Mouse (Mus musculus) naive thymus-derived CD4-positive, alpha-beta T cell, adult 2 months (primary cell): ENCODE data around the gene Ankrd50.

Experiments used
- DNase-seq: peaks from one replicate; pipeline ENCODE4 v3.0.0-alpha.2; 2011; ENCODE audit warnings: low read depth

Ankrd50 gene

DNA sequence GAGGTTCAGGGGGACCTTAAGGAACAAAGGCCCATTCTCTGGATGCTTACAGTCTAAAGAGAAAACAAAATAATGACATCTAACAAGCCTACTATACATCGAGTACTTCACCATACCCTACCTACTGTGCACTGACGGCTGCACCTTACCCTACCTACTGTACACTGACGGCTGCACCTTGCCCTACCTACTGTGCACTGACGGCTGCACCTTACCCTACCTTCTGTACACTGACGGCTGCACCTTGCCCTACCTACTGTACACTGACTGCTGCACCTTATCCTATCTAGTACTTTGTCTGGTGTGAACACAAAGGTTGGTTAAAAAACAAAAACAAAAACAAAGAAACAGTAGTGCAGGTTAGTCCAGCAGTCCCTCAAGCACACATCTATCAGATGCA lies 18.5 kb downstream of the Ankrd50 start:
- no peak for DNase-seq

DNA sequence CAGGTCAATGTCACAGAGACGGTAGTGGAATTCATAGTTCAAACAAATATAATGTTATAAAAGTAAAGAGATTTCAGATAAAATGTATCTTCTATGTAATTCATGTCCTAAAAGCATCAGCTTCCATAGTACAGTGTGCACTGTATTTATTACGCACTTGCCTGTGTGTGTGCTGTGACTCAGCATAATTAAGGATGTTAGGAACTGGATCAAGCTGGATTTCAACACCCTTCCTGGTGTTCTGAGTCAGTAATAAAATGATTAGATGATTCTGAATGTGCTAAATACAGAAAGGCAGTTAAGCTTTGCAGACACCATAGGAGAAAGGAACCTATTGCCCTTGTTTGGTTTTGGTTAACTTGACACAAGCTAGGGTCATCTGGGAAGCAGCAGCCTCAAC lies 21.5 kb downstream of the Ankrd50 start:
- no peak for DNase-seq

DNA sequence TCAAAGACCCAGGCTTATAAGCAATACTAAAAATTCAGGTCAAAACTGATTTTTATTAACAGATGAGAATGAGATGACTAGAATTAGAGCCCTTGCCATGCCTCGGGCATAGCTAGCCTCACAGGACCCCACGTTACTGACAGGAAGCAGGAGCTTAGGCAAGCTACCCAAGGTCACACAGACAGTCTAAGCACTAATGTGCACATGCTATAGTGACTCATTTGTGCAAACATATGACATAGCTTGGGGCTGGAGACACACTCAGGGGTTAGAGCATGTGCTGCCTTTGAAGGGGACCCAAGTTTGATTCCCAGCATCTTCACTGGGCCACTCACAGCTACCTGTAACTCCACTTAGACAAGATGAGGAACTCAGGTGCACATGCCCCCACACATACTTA lies 22.9 kb downstream of the Ankrd50 start:
- DNase-seq: no peak

DNA sequence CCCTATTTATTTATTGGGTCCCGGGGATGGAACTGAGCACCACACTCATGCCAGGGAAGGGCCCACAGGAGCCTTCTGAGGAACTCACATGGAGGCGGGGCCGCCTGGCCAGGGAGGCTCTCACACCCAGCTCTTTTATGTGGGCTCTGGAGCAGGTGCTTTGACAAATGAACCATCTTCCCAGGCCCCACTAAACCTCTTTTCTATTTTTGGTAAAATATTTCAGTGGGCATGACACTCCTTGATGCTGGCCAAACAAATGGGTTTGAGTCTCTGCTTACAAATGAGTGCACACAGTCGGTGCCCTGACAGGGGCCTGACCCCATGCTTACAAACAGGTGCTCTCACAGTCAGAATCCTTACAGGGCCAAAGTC lies 24.4 kb downstream of the Ankrd50 start:
- DNase-seq: no peak

DNA sequence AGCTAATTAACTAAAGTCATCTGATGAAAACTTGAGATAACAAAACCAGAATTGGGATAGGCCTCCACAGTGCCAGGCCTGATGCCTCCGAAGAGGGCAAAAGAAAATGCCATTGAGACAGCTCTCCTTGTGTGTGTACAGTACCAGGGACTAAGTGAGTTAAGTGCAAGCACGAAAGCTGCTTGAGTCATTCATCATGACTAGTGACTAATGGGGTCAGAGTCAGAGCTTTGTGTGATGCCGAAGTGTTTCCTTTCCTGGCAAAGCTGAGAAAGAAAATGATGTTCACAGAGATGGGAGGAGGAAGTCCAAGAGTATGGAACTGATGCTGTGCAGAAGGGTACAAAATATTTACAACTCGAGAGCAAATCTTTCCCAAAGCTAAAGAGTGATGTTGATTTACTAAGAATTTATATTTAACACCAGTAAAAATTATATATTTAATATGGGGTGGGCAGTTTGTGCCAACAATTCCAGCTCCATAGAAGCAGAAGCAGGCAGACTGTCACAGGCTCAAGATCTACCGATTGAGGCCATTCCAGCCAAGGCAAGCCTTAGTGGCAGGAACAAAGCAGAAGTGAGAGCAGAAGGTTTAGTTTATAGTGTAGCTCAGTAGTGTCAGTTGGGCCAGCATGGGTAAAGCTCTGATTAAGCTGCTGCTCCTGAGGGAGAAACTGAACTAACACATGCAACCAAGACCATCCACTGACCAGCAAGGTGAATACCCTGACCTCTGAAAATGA lies 25.0 kb downstream of the Ankrd50 start:
- no peak for DNase-seq

DNA sequence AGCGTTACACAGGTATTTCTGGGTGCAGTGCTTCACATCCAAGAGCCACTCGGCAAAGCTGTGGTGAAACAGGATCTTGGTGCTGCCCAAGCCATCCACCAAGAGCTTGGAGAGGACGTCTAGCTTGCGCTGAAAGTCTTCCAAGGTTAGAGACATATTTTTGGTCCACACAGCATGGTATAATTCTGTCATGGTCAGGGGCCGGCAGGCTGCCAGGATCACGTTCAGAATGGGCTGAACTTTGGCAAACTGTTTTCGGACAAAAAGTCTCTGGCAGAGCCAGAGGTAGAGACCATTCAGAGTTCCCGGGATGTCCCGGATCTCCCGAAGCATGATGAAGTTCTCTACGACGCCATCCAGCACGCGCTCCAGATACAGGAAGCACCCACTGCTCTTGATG lies 27.6 kb downstream of the Ankrd50 start:
- DNase-seq: no peak

DNA sequence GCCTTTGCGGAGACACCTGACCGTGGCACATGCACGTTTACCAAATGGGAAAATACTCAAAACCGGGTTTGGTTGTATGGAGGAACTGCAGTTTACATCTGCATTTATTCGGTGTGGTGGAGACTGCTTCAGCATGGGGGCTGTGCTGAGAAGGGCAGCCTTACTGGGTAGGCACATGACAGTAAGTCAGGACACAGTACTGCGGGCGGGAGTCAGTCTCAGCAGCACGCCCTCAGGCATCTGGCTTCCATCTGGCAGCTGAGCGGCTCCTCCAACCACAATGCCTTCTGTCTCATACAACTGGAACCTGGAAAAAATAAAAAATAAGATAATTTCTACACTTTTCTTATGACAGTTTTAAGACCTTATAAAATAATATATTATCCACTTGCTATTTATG lies 32.4 kb downstream of the Ankrd50 start:
- no peak for DNase-seq

DNA sequence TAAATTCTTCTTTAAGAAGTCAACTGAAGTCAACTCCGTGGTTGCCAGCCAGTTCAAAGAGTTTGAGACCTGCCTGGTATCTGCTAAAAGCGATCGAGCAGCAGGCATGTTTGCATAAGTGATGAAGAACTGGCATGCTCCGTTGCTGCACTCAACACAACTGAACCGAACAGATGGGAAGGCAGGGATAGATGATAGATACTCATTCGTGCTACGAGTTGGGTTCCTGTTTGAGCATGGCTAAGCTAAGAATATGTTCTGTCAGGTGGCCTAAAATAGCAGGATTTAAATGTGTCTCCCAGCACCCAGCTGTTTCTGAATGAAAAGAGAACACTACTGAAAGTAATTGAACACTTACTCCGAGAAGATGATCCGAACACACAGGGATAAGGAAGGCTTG lies 38.1 kb downstream of the Ankrd50 start:
- no peak for DNase-seq

DNA sequence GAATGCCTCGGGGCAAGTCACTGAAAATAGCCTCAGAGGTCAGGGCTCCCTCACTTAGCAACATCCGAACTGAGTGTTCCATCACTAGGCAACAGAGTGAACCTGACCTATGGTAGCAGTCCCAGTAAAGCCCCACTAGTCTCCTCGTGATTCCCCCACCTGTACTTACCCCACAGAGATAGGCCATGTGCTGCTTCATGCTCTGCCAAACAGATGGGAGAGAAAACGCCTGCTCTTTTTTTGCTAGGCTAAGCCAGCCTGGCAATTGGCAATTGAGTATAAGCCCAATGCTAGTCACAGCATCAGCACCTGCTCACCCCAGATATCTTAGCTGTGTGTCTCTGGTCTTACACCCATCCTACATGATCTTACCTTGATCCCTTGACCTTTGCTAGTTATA lies 40.8 kb downstream of the Ankrd50 start:
- no peak for DNase-seq

DNA sequence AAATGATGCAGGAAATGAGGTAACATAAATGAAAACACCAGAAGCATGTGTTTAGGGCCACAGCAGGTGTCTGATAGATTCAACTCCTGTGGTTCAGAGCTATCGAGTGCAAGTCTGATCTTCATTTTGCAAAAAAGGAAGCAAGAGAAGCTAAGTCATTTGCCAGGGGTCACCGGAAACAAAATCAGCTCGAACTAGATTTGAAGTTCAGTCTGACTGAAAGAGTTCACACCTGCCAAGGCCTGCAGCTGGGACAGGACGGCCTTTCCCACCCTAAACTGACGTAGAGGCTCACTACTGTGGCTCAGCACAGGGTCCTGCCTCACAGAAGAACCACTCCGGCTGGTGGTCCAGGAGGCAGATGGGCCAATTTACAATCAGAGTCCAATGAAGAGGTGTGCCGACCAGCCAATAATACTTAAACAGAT lies 44.1 kb downstream of the Ankrd50 start:
- peak; percentile 63 for DNase-seq

DNA sequence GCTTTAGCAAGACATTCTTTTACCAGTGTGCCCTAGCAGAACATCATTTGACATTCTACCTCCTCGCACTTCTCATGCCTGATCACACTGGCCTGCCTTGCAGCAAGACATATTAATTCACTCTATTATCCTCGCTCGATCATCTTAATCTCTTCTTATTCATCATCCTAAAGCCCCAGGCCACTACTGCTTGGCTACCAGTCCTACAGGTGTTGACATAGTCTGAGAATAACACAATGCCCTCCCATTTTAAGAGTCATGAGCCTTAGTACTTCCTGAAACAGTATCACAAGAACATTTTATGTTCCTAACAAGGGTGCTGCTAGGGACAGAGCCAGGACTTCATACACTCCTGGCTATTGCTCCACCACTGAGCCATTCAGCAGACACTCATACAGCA lies 48.0 kb downstream of the Ankrd50 start:
- DNase-seq: no peak

DNA sequence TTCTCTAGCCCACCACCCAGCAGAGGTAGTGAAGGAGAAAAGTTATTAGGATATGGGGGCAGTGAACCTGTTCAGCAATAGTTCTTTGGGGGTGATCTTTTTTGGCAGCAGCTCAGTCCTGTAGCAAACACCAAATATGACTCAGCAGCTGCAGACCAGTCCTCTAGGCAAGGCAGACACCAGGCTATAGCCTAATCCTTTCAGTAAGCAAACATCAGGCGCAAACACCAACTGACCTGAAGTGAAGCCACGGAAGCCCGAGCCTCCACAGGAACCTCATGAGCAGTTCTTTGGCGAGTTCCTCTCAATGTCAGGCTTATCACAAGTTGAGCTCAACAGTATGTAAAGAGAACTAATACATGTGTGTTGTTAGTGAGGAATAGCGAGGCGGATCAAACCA lies 48.8 kb downstream of the Ankrd50 start:
- DNase-seq: no peak

DNA sequence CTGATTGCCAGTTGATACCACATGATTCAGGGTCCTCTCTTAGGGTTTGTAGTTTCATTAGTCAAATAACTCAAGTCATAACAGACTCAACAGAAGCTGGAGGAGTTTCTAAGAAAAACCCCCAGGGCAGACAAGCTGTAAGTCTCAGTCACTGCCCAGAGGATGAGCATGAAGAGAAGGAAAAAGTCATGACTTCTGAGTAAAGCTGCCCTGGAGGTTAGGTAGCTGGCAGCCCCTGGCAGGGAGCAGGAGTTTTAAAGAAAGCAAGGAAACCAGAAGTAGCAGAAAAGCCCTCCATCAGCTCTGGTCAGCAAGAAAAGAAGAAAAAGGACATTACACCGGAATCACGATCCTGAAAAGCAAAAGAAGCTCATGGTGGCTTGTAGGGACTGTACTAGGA lies 50.2 kb downstream of the Ankrd50 start:
- no peak for DNase-seq

DNA sequence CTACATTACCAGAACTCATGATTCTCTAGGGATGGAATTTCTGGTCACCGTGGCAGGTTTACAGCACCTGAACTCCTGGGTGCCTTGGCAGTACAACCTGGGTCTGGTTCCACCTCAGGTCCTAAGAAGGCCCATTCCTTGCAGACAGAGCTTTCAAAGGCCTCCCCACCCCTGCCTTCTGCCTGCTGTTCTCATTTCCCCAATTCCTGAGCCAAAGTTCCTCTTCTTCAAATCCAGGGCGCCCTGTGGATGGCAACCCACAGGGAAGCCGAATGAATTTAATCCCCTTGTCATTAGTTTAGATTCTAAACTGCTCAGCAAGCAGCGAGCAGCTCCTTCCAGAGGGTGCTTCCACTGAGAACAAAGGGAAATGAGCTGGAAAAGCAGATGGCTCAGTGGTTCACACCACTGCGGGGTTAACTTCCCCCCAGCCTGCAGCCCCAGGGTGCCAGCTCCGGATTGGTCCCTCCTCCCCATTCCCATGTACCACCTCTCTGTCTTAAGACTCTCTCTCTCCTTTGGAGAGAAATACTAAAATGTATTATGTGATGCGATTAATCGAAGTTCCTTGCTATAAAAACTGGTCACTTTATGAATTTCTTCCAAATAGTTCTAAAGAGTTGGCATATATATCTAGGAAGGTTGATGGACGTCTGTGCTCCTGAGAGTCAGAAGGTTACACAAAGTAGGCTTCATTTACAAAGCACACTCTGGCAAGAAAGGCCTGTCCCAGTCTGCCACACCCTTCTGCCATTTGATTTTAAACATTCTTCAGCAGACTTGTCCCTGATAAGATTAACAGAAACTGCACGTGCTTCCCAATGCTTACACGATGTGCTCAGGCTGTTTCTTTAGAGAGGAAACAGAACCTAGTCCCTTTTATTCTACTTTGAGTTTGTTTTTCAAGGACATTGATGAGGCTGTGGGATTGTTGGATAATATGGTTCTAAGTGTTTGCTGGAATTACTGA lies 50.9 kb downstream of the Ankrd50 start:
- no peak for DNase-seq

DNA sequence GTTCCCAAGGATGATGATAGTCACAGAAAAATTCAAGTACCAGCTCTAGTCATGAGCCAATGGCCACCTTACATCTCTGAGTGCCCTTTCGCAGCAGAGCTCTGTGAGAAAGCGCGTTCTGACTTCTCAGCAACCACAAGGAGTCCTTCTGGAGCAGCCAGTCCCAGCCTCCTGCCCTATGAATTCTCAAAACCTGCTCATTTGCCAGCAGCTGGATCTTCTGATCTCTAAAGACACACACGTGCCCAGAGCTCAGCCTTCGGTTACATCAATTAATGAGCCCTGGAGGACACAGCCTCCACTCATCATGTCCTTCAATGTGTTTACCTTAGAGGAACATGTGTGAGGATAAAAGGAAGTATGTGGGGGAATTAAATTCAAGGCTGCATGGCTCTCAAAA lies 53.2 kb downstream of the Ankrd50 start:
- no peak for DNase-seq

DNA sequence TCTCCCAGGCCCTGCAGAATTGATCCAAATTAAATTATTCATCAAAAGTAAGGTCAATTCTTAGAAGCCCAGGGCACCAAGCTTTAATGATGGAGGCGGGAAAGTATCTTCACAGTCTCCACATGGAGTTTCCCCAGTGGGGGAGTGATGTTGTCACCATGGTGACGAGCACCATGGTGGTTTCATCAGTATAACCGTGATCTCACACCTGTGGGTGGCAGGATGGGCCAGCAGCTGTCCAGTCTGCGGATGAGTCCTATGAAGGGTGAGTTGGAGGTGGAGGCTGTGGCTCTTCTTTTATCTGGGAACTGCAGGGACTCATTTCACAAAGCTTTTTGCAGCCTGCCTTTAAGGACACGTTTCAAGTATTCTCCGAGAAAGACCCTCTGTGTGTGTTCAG lies 53.6 kb downstream of the Ankrd50 start:
- no peak for DNase-seq

DNA sequence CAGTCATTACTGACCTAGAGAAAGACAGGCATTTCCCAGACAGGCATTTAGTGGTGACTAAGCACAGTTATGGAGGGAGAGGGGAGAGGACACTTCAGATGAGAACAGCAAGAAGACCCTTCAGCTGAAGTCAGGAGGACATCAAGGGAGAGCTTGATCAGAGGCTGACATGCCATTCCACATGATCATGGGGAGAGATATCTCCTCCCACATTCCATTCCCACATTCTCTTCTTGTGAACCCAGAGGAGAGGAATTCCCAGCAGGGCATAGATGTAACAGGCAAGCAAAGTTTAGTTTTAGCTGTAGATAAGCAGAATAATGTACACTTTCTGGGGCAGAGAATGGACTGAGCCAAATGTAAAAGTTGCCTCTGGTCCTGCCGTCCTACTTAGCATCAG lies 57.4 kb downstream of the Ankrd50 start:
- DNase-seq: no peak

DNA sequence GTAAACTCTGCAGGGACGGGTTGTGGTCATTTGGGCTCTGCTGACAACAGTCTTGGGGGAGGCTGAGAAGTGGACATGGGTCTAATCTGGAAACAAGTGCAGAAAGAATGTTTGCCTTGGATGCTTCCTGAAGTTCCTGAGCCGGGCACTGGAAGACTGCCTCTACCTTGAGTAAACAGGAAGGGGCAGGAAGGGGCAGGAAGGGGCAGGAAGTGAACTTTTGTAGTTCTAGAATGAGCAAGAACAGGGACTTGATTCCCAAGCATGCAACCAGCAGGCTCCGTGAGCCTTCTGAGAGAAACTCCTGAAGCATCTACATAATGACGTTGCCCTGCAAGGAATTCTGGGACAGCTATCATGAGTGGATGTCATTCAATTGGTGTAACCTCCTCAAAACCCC lies 60.7 kb downstream of the Ankrd50 start:
- DNase-seq: no peak

DNA sequence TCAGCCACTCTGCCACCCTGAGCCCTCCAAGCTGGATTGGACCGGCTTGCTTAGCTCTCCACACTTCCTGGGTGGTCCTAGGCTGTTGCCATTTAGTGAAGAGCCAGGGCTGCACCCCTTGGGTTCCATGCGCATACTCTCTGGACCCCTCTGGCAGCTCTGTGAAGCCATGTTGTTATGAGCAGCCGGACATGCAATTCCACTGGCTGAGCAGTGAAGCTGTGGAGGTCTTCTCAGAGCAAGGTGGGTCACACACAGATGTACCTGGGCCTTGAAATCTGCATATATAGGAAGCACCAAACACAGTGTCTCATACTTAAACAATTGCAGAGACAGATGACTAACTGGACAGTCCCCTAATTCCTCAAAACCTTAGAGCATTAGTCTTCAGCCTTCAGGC lies 64.7 kb downstream of the Ankrd50 start:
- DNase-seq: no peak

DNA sequence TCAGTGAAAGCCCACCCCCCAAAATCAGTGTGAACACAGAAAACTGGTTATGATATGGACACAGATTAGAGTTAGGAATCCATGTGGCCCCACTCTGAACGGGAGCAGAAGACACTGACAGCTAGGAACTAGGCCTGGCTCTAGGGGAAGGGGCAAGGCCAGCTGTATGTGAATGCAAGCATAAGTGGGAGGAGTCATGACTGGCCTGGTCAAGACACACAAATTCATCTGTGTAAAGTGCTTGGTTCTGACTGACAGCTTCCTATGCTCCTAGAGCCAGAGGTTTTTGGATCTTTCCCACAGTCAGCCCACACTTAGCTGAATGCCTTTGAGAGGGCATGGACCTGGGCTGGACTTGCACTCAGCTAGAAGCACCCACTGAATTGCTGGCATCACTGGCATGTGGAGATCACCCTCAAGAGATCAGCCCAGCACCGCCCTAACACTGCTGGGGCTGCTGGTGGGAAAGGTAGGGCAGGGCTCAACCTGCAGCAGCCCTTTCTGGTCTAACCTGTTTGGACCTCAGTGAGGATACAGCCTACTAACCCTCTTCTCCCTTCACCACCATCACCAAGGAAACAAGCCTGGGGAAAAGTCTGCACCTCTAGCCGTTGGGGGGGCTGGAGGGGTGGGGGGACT lies 69.2 kb downstream of the Ankrd50 start:
- no peak for DNase-seq
